Mouse (Mus musculus): ENCODE data around the gene Olfr462.

DNA sequence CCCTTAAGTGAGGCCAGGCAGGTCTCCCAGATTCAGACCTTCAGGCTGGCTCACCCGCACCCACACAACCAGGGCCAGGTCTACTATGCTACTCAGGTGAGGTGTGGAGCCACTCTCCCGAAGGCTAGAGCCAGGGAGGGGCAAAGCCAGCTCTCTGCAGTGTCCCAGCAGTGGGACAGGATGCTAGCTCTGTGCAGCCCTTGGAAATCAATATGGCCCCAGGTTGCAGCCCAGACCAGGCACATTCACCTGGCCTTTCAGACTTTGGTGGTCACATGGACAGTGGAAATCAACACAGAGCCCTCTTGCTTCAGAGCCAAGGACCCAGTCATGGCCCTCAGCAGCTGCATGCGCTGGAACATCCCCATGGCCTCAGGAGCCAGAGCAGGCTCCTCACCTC, 12.3 kb upstream of the Olfr462 start:
- TF ChIP-seq CTCF (conservative IDR thresholded peaks at IDR 0.05; ENCODE audit: insufficient read depth, insufficient read length, low read depth, low read length) = no peak
- TF ChIP-seq POLR2A (IDR thresholded peaks at IDR 0.05; ENCODE audit: low read depth, low read length) = no peak

Data from kidney, adult 2 months (tissue).